Mouse (Mus musculus) cortical plate, adult 2 months (tissue): ENCODE results near the gene Tm9sf4.

Experiments used
- CTCF ChIP-seq: fragments of 200-500 bp; IDR thresholded peaks from 2 replicates; pipeline ENCODE4 v1.5.1; 2011; ENCODE audit warnings: mild to moderate bottlenecking, control low read depth, low read length; ENCODE audit not compliant: insufficient read depth; ENCODE audit errors: extremely low read depth
- POLR2A ChIP-seq: fragments of 200-500 bp; IDR thresholded peaks from 2 replicates; pipeline ENCODE4 v1.6.1; 2011; ENCODE audit warnings: mild to moderate bottlenecking, low read length, control low read depth; ENCODE audit not compliant: insufficient read depth; ENCODE audit errors: extremely low read depth

- TF ChIP-seq CTCF (no peak), POLR2A (no peak)
Measured at GRCm38 (mm10) chr2:153157270-153157669, 3.8 kb upstream of the Tm9sf4 start.
